Mouse (Mus musculus) heart, embryonic 12.5 days (tissue): ENCODE measurements around the gene Dpm3. TPM values are rescaled to one million over a fixed set of nuclear protein-coding genes. Genes with fewer than 3 reads are reported as not detected.
A peak's percentile ranks its signal among the peaks of the same experiment; 100 is the strongest.

Experiments
- ATAC-seq: fragments of 200-750 bp; cut with Nextera tagmentation; 2 replicates; pipeline ENCODE4 v1.8.0; 2017; ENCODE audit warnings: moderate TSS enrichment, moderate library complexity; ENCODE audit not compliant: insufficient number of reproducible peaks, low FRiP score
- H3K27ac ChIP-seq: fragments of 300-500 bp; sonication (generic); 2 replicates; pipeline ENCODE4 v1.5.1; 2016; ENCODE audit warnings: mild to moderate bottlenecking, moderate library complexity; ENCODE audit not compliant: poor library complexity, severe bottlenecking
- H3K27me3 ChIP-seq: fragments of 300-500 bp; sonication (generic); replicated peaks from 2 replicates; pipeline ENCODE4 v1.6.1; 2016; ENCODE audit warnings: mild to moderate bottlenecking, moderate library complexity
- H3K36me3 ChIP-seq: fragments of 300-500 bp; sonication (generic); 2 replicates; pipeline ENCODE4 v1.6.1; 2016; ENCODE audit warnings: mild to moderate bottlenecking, moderate library complexity
- H3K4me1 ChIP-seq: fragments of 300-500 bp; sonication (generic); replicated peaks from 2 replicates; pipeline ENCODE4 v1.6.1; 2016; ENCODE audit warnings: mild to moderate bottlenecking
- H3K4me2 ChIP-seq: fragments of 300-500 bp; sonication (generic); 2 replicates; pipeline ENCODE4 v1.6.1; 2016; ENCODE audit warnings: mild to moderate bottlenecking, moderate library complexity
- H3K4me3 ChIP-seq: fragments of 300-500 bp; sonication (generic); 2 replicates; pipeline ENCODE4 v1.5.1; 2016; ENCODE audit warnings: mild to moderate bottlenecking
- H3K9ac ChIP-seq: fragments of 300-500 bp; sonication (generic); 2 replicates; pipeline ENCODE4 v1.6.1; 2016; ENCODE audit warnings: mild to moderate bottlenecking, moderate library complexity
- H3K9me3 ChIP-seq: fragments of 300-500 bp; sonication (generic); replicated peaks from 2 replicates; pipeline ENCODE4 v1.6.1; 2016; ENCODE audit warnings: mild to moderate bottlenecking, moderate library complexity
- WGBS: fragments of 180-500 bp; shearing (Covaris S2); methylation state at CpG from one replicate; pipeline ENCODE4 v1.1.7; 2016; 5-methylcytosine and 5-hydroxymethylcytosine counted together
- microRNA counts: library from miRNA; unstranded; fragments of <30 nt; microRNA quantifications from one replicate; lab custom pipeline; 2017
- microRNA-seq: library from miRNA; unstranded; fragments of <30 nt; microRNA quantifications from one replicate; pipeline ENCODE4, GENCODE M21; 2017
- polyA plus RNA-seq: library from polyadenylated mRNA; unstranded; fragments of >200 nt; fragmentation: Nextera tagmentation; extraction: Ambion mirVana; gene quantifications from 2 replicates; pipeline ENCODE4 v1.2.1, GENCODE M21; 2016

Gene Dpm3
- polyA plus RNA-seq, 1 experiment from 2014 or later = 79.2 TPM

GRCm38 (mm10) chr3:89314340-89314739, 55.2 kb downstream of the Dpm3 start:
- 51% methylated on average over 5 of the region's 5 CpGs for WGBS
- Histone ChIP-seq H3K4me1 (peaks cover 30% of the 10 kb centered on the region), H3K36me3 (no peaks in the 10 kb centered on the region), H3K9me3 (no peaks in the 10 kb centered on the region), H3K27ac (no peak overlapping the region; the same call in 1 of the 2 replicates), H3K9ac (no peak overlapping the region), H3K27me3 (peaks cover 29% of the 10 kb centered on the region), H3K4me2 (no peak overlapping the region), H3K4me3 (no peak overlapping the region)
- ATAC-seq = no peak

GRCm38 (mm10) chr3:89314791-89315190, 55.6 kb downstream of the Dpm3 start:
- no peak overlapping the region for H3K4me3 ChIP-seq
- 43% methylated on average over 2 of the region's 2 CpGs for WGBS
- H3K27me3 ChIP-seq = peaks cover 34% of the 10 kb centered on the region

GRCm38 (mm10) chr3:89315195-89315929, 56.2 kb downstream of the Dpm3 start:
- Histone ChIP-seq H3K4me3 (peak overlapping the region; percentile 35), H3K4me1 (peaks cover 40% of the 10 kb centered on the region), H3K9me3 (no peaks in the 10 kb centered on the region), H3K36me3 (no peaks in the 10 kb centered on the region), H3K9ac (peak overlapping the region; percentile 53), H3K4me2 (peak overlapping the region; percentile 70), H3K27me3 (peaks cover 39% of the 10 kb centered on the region), H3K27ac (no peak overlapping the region)
- WGBS = 5% methylated on average over 25 of the region's 26 CpGs
- ATAC-seq = peak; percentile 37; the same call in 1 of the 2 replicates

More at GRCm38 (mm10) chr3:89314791-89315190, 55.6 kb downstream of the Dpm3 start:
- ATAC-seq = peak; percentile 13; the same call in 1 of the 2 replicates
- H3K4me1 ChIP-seq = peaks cover 35% of the 10 kb centered on the region
- H3K9me3 ChIP-seq = no peaks in the 10 kb centered on the region
- H3K9ac ChIP-seq = peak overlapping the region; percentile 53; the same call in 1 of the 2 replicates
- peak overlapping the region; percentile 70 for H3K4me2 ChIP-seq
- no peaks in the 10 kb centered on the region for H3K36me3 ChIP-seq
- H3K27ac ChIP-seq = no peak overlapping the region

GRCm38 (mm10) chr3:89315930-89316831, 57.0 kb downstream of the Dpm3 start:
- H3K9me3 ChIP-seq = no peaks in the 10 kb centered on the region
- peak overlapping the region; percentile 53 for H3K9ac ChIP-seq
- H3K4me3 ChIP-seq = peak overlapping the region; percentile 35
- peak overlapping the region; percentile 70 for H3K4me2 ChIP-seq
- H3K36me3 ChIP-seq = no peaks in the 10 kb centered on the region
- peak; percentile 10; the same call in 1 of the 2 replicates for ATAC-seq
- H3K27ac ChIP-seq = no peak overlapping the region
- H3K27me3 ChIP-seq = peaks cover 48% of the 10 kb centered on the region
- H3K4me1 ChIP-seq = peaks cover 49% of the 10 kb centered on the region
- WGBS = 20% methylated on average over 40 of the region's 40 CpGs

MicroRNA genes within 50 kb of the gene (microRNA counts, 519-probe panel; counts per million panel counts)
- not detected for microRNA mmu-miR-92b (lab: Ali Mortazavi, UCI)

Small RNA genes within 50 kb of the gene (microRNA-seq; reads per million reads assigned to microRNA genes)
- gene Mir92b = 117 reads per million, percentile 54 among the genes with 10 or more reads in this experiment

Other genes with a start within 250 kb of the Dpm3 start
- gene Rusc1, start 166.0 kb upstream of the Dpm3 start, polyA plus RNA-seq = 10.1 and 10.5 TPM in 2 replicates
- not detected in 2 replicates for gene Gm43738, start 158.3 kb upstream of the Dpm3 start, polyA plus RNA-seq
- 130 and 136 TPM in 2 replicates for gene Fdps, start 157.4 kb upstream of the Dpm3 start, polyA plus RNA-seq
- gene Pklr, start 123.2 kb upstream of the Dpm3 start, polyA plus RNA-seq = 1.7 and 2.8 TPM in 2 replicates
- 0.45 and 0.65 TPM in 2 replicates for gene Hcn3, start 99.2 kb upstream of the Dpm3 start, polyA plus RNA-seq
- gene Clk2, start 94.6 kb upstream of the Dpm3 start, polyA plus RNA-seq = 24.6 and 24.8 TPM in 2 replicates
- 88.8 and 92.5 TPM in 2 replicates for gene Scamp3, start 81.9 kb upstream of the Dpm3 start, polyA plus RNA-seq
- gene Fam189b, start 76.2 kb upstream of the Dpm3 start, polyA plus RNA-seq = 15.4 and 15.6 TPM in 2 replicates
- 37.1 and 38.0 TPM in 2 replicates for gene Gba, start 56.4 kb upstream of the Dpm3 start, polyA plus RNA-seq
- 16.2 and 18.7 TPM in 2 replicates for gene Thbs3, start 44.2 kb upstream of the Dpm3 start, polyA plus RNA-seq
- gene Mtx1, start 32.3 kb upstream of the Dpm3 start, polyA plus RNA-seq = 123 and 127 TPM in 2 replicates
- gene Muc1, start 30.3 kb upstream of the Dpm3 start, polyA plus RNA-seq = 0.48 TPM in 1 of 2 replicates, not detected in the other
- 243 and 262 TPM in 2 replicates for gene Krtcap2, start 13.4 kb upstream of the Dpm3 start, polyA plus RNA-seq
- 0.89 and 1.1 TPM in 2 replicates for gene Trim46, start 13.0 kb upstream of the Dpm3 start, polyA plus RNA-seq
- gene Slc50a1, start 11.2 kb downstream of the Dpm3 start, polyA plus RNA-seq = 40.9 and 42.9 TPM in 2 replicates
- 27.0 and 31.0 TPM in 2 replicates for gene Efna1, start 21.8 kb downstream of the Dpm3 start, polyA plus RNA-seq
- gene Efna3, start 63.6 kb downstream of the Dpm3 start, polyA plus RNA-seq = 1.3 TPM in 2 replicates
- 8.7 and 10.6 TPM in 2 replicates for gene Efna4, start 78.7 kb downstream of the Dpm3 start, polyA plus RNA-seq
- 47.2 and 55.5 TPM in 2 replicates for gene Adam15, start 90.6 kb downstream of the Dpm3 start, polyA plus RNA-seq
- gene Dcst2, start 102.6 kb downstream of the Dpm3 start, polyA plus RNA-seq = not detected in 2 replicates
- gene Dcst1, start 105.9 kb downstream of the Dpm3 start, polyA plus RNA-seq = 0.09 TPM in 1 of 2 replicates, not detected in the other
- 1.6 and 1.8 TPM in 2 replicates for gene Zbtb7b, start 135.4 kb downstream of the Dpm3 start, polyA plus RNA-seq
- gene Lenep, start 143.4 kb downstream of the Dpm3 start, polyA plus RNA-seq = 0.54 TPM in 1 of 2 replicates, not detected in the other
- gene Flad1, start 152.5 kb downstream of the Dpm3 start, polyA plus RNA-seq = 31.7 and 32.5 TPM in 2 replicates
- gene Cks1b, start 159.0 kb downstream of the Dpm3 start, polyA plus RNA-seq = 355 and 356 TPM in 2 replicates
- 76.2 and 78.1 TPM in 2 replicates for gene Shc1, start 159.1 kb downstream of the Dpm3 start, polyA plus RNA-seq
- 36.1 and 37.5 TPM in 2 replicates for gene Pygo2, start 170.9 kb downstream of the Dpm3 start, polyA plus RNA-seq
- gene Pbxip1, start 177.3 kb downstream of the Dpm3 start, polyA plus RNA-seq = 67.5 and 71.6 TPM in 2 replicates
- gene Pmvk, start 195.2 kb downstream of the Dpm3 start, polyA plus RNA-seq = 46.8 and 51.0 TPM in 2 replicates